Mouse (Mus musculus) megakaryocyte, embryonic 14.5 days (primary cell): ENCODE results near the gene Htr1d.

Experiments
- FLI1 ChIP-seq: IDR thresholded peaks from 2 replicates; pipeline ENCODE4 v1.6.1; 2012; ENCODE audit warnings: low read length, inconsistent platforms, mixed read lengths
- GATA1 ChIP-seq: IDR thresholded peaks from 3 replicates; pipeline ENCODE4 v1.6.1; 2012; ENCODE audit warnings: mixed read lengths, low read length, inconsistent platforms, borderline replicate concordance

DNA sequence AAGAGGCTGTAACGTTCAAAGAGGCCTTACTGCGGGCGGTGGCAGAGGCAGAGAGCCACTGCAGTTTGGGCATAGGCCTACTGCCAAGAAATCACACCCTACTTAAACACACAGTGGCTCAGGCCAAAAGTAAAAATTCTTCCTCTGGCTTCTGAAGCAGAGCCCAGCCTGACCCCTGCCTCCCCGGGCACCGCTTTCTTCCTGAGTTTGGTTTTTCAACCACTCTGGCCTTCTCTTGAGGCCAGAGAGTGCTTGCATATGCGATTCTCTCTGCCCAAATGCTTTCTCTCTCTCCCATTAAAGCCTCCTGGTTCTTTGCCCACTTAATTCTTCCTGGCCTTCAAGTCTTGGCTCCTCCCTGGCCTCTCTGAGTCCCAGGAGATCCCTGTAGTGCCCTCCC lies 39.5 kb upstream of the Htr1d start:
- TF ChIP-seq GATA1 (no peak), FLI1 (no peak)
